Mouse (Mus musculus) hindbrain, postnatal 0 days (tissue): ENCODE results near the gene Ptpn6. TPM values are rescaled to one million over a fixed set of nuclear protein-coding genes. Genes with fewer than 3 reads are reported as not detected.

Source experiments
- ATAC-seq: fragments of 200-750 bp; cut with Nextera tagmentation; 2 replicates; pipeline ENCODE4 v1.8.0; 2017; ENCODE audit warnings: mild to moderate bottlenecking, moderate TSS enrichment, moderate library complexity
- DNase-seq: peaks from one replicate; pipeline ENCODE4 v3.0.0-alpha.2; 2015; ENCODE audit warnings: low spot score
- H3K27ac ChIP-seq: fragments of 300-500 bp; sonication (generic); 2 replicates; pipeline ENCODE4 v1.5.1; 2014; ENCODE audit warnings: mild to moderate bottlenecking
- H3K27me3 ChIP-seq: fragments of 300-500 bp; sonication (generic); 2 replicates; pipeline ENCODE4 v1.6.1; 2014; ENCODE audit warnings: low read length, mixed read lengths; ENCODE audit not compliant: insufficient read depth
- H3K36me3 ChIP-seq: fragments of 300-500 bp; sonication (generic); 2 replicates; pipeline ENCODE4 v1.6.1; 2014; ENCODE audit warnings: low read length, mixed read lengths; ENCODE audit not compliant: insufficient read depth
- H3K4me1 ChIP-seq: fragments of 300-500 bp; sonication (generic); 2 replicates; pipeline ENCODE4 v1.6.1; 2014; ENCODE audit warnings: antibody characterized with exemption, low read length, mixed read lengths; ENCODE audit not compliant: insufficient read depth
- H3K4me2 ChIP-seq: fragments of 300-500 bp; sonication (generic); 2 replicates; pipeline ENCODE4 v1.6.1; 2014; ENCODE audit warnings: low read depth, mild to moderate bottlenecking, low read length, moderate library complexity, mixed read lengths
- H3K4me3 ChIP-seq: fragments of 300-500 bp; sonication (generic); 2 replicates; pipeline ENCODE4 v1.5.1; 2014; ENCODE audit warnings: low read length
- H3K9ac ChIP-seq: fragments of 300-500 bp; sonication (generic); replicated peaks from 2 replicates; pipeline ENCODE4 v1.6.1; 2014; ENCODE audit warnings: mild to moderate bottlenecking, low read length, moderate library complexity, mixed read lengths
- H3K9me3 ChIP-seq: fragments of 300-500 bp; sonication (generic); 2 replicates; pipeline ENCODE4 v1.6.1; 2016; ENCODE audit warnings: low read length, mixed read lengths
- CTCF ChIP-seq: IDR thresholded peaks from 2 replicates; pipeline ENCODE4 v1.5.1; 2016; ENCODE audit warnings: antibody characterized with exemption, control low read depth, low read depth
- WGBS: fragments of 180-500 bp; shearing (Covaris S2); extraction: QIAGEN DNeasy Blood & Tissue Kit; methylation state at CpG from one replicate; pipeline ENCODE4 v1.1.7; 2014; 5-methylcytosine and 5-hydroxymethylcytosine counted together
- polyA plus RNA-seq: library from polyadenylated mRNA; unstranded; fragments of >200 nt; fragmentation: Nextera tagmentation; extraction: Ambion mirVana; gene quantifications from 2 replicates; pipeline ENCODE4 v1.2.1, GENCODE M21; 2015
- total RNA-seq: library from RNA; depleted of rRNA; stranded (reverse); fragments of >200 nt; gene quantifications from 2 replicates; pipeline ENCODE4 v1.2.3, GENCODE M21; 2014

Gene Ptpn6
- total and polyA plus RNA-seq, 2 experiments from 2014 or later: 3.8 to 4.3 TPM

DNA sequence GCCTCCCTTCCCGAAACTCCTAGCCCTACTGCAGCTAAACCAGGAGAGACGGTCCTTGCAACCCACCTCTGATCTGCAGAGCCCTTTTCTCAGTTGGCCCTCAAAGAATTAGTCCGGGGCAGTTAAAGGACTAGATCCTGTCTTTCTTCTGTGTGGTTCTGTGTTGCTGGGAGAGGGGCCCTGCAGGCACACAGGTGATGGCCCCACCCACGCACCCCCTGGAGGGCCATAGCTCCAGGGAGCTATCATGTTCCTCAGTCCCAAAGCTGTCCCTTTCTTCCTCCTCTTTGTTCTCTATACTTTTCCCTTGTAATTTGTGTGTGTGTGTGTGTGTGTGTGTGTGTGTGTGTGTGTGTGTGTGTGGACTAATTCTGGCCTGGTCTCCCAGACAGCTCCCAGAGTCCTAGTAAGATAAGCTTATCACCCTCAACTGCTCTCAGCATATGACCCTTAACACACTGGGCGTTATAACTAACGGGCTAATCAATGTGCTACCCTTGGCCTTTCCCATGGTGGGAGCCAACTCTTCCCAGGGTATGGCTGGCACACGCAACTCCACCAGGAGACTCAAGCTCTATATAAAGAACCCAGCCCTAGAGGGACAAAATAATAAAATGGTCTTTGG, 19.0 kb downstream of the Ptpn6 start:
- TF ChIP-seq CTCF: no peak
- no peak for DNase-seq
- H3K9ac ChIP-seq: no peak overlapping the region
- H3K27me3 ChIP-seq: no peaks in the 10 kb centered on the region
- no peak overlapping the region for H3K4me2 ChIP-seq
- H3K9me3 ChIP-seq: no peaks in the 10 kb centered on the region
- no peak for ATAC-seq
- WGBS: 77% methylated on average over 7 of the region's 7 CpGs
- H3K4me1 ChIP-seq: no peaks in the 10 kb centered on the region
- no peak overlapping the region for H3K27ac ChIP-seq
- H3K4me3 ChIP-seq: no peak overlapping the region
- H3K36me3 ChIP-seq: peaks cover 27% of the 10 kb centered on the region; the same call in 1 of the 2 replicates

DNA sequence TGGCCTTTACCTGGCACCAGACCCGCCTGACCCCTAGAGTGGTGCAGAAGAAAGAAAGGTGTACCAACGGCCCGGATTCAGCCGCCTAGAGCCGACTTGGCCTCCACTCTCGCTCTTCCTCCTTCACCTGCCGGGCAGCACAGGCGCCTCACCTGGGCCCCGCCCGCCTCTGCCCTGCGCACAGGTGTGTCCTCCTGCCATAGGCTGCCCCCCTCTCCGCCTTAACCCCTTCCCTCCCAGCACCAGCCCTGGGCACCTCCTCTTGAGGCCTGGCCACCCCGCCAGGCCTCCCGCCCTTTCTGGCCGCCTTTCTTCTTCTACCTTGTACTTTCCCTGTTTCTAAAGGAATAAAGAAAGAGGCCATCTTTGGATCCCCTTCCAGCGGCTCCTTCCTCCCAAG, 19.8 kb downstream of the Ptpn6 start:
- H3K4me1 ChIP-seq: peaks cover 2% of the 10 kb centered on the region; the same call in 1 of the 2 replicates
- H3K36me3 ChIP-seq: peaks cover 27% of the 10 kb centered on the region; the same call in 1 of the 2 replicates
- TF ChIP-seq CTCF: no peak
- H3K4me3 ChIP-seq: no peak overlapping the region
- ATAC-seq: no peak
- H3K27me3 ChIP-seq: no peaks in the 10 kb centered on the region
- H3K9ac ChIP-seq: no peak overlapping the region
- no peak overlapping the region for H3K4me2 ChIP-seq
- DNase-seq: no peak
- H3K9me3 ChIP-seq: no peaks in the 10 kb centered on the region
- WGBS: 64% methylated on average over 16 of the region's 16 CpGs
- H3K27ac ChIP-seq: no peak overlapping the region

DNA sequence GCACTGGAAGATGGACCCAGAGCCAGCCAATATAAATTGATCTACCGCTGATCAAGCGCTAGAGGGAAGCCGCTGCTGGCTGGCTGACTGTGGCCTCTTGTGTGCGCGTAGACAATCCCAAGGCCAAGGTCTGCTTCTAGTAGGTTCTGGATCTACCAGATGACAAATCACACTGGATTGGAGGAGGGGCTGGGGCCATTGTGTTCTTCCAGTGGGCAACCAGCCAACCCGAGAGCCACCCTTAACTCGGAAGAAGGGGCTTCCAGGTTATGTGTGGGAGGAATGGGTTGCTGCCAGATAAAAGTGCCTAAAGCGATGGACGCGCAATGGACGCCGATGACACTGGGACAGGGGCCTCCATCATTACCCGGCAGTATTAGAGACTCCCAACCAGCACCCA, 20.5 kb downstream of the Ptpn6 start:
- peaks cover 27% of the 10 kb centered on the region; the same call in 1 of the 2 replicates for H3K36me3 ChIP-seq
- H3K27ac ChIP-seq: no peak overlapping the region
- ATAC-seq (no peak), DNase-seq (no peak)
- no peak overlapping the region for H3K4me2 ChIP-seq
- no peak for TF ChIP-seq CTCF
- H3K9ac ChIP-seq: no peak overlapping the region
- no peaks in the 10 kb centered on the region for H3K9me3 ChIP-seq
- no peaks in the 10 kb centered on the region for H3K27me3 ChIP-seq
- WGBS: 84% methylated on average over 13 of the region's 13 CpGs
- H3K4me1 ChIP-seq: peaks cover 9% of the 10 kb centered on the region
- no peak overlapping the region for H3K4me3 ChIP-seq

DNA sequence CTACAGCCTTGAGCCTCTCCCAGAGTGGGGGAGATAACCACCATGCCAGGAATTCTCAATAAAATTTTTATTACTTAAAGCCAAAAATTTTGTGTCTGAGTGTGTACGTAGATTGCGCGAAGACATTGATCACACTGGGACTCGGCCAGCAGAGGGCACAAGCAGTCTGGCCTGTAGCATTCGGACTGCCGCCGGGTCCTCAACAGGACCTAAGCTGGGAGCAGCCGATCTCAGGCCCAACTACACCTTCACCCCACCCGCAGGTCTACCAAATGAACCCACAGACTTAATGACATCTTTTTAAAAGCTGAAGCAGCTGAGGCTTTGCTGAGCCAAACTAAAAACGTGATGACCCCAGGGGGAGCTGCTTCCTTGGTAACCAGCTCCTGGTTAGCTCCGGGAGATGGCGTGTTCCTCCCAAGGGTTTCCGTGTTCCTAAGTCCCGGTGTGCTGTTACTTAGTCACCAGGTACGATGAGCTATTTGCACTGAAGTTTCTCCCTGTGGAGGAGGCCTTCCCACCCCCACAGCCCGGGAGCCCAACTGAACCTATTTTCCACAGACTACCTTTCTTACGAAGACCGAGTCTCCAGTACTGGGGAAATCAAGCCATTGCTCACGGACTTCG, 21.5 kb downstream of the Ptpn6 start:
- no peaks in the 10 kb centered on the region for H3K9me3 ChIP-seq
- DNase-seq: peak; percentile 73
- WGBS: 55% methylated on average over 20 of the region's 20 CpGs
- H3K4me2 ChIP-seq: no peak overlapping the region
- peaks cover 27% of the 10 kb centered on the region; the same call in 1 of the 2 replicates for H3K36me3 ChIP-seq
- no peaks in the 10 kb centered on the region for H3K27me3 ChIP-seq
- TF ChIP-seq CTCF: peak; percentile 74
- H3K27ac ChIP-seq: no peak overlapping the region
- no peak overlapping the region for H3K9ac ChIP-seq
- H3K4me3 ChIP-seq: no peak overlapping the region
- H3K4me1 ChIP-seq: peaks cover 10% of the 10 kb centered on the region
- no peak for ATAC-seq

DNA sequence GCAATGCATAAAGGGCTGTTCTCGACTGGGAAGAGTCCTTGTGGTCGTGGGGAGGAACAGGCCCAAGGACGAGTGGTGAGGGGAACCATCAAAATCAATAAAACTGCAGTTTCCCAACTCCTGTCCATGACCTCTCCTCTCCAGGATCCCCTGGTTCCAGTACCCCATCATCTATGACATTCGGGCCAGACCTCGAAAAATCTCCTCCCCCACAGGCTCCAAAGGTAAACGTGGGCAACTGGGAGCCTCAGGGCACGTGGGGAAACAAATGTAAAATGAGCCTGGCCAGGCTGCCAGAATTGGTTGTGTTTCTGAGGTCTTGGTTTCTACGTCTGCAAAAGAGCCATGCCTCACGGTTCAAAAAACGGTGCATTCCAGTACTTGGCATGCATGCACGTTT, 25.6 kb downstream of the Ptpn6 start:
- peaks cover 27% of the 10 kb centered on the region for H3K4me1 ChIP-seq
- peak overlapping the region; percentile 97 for H3K9ac ChIP-seq
- ATAC-seq: no peak
- peak overlapping the region; percentile 99 for H3K4me3 ChIP-seq
- WGBS: 23% methylated on average over 11 of the region's 11 CpGs
- no peak; the same call in 1 of the 2 replicates for TF ChIP-seq CTCF
- H3K4me2 ChIP-seq: peak overlapping the region; percentile 93
- H3K27ac ChIP-seq: peak overlapping the region; percentile 89
- H3K27me3 ChIP-seq: no peaks in the 10 kb centered on the region
- H3K9me3 ChIP-seq: no peaks in the 10 kb centered on the region
- H3K36me3 ChIP-seq: peaks cover 27% of the 10 kb centered on the region; the same call in 1 of the 2 replicates
- DNase-seq: no peak

DNA sequence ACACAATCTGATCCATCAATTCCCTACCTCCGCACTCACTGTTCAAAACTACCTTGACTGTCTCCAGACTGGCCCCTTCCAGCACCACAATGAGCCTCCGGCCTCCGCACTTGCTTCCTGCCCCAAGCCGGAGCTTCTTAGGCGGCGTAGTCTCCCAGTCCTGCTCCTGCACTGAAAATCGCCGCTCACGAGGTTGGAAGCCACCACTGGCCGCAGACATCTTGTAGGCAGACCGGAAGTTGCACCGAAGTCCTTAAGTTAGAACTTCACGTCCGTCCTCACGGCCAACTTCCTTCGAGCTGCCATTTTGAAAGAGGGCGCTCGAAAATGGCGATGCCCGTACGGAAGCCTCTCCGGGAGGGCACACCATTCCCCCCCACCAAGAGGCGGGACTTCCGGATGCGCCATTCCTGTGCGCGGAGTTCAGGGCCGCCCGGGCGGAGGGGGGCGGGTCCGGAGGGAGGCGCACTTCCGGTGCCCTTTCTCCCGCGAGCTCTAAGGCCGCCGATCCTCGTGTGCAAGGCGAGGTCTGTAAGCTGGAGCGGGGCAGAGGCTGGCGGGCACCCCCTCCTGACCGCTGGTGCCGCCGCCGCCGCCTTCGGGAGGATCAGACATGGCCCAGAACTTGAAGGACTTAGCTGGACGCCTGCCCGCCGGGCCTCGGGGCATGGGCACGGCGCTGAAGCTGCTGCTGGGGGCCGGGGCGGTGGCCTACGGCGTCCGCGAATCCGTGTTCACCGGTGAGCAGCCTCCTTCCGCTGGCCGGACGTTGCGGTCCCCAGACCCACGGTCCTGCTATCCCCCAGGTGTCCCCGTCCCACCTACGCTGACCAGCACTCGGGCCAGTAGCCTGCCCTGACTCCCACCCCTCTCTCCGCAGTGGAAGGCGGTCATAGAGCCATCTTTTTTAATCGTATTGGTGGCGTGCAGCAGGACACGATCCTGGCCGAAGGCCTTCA, 26.4 kb downstream of the Ptpn6 start, which contains the start of the genes Emg1 and Phb2:
TSS of gene Emg1 (minus strand) at position 355 of the 959 bp plus-strand sequence.
TSS of gene Phb2 (plus strand) at position 513 of the 959 bp plus-strand sequence.
- Histone ChIP-seq H3K4me2 (peak within 1 kb of the TSS; percentile 93), H3K4me1 (peaks cover 27% of the 10 kb centered on the region), H3K36me3 (peaks cover 25% of the 10 kb centered on the region; the same call in 1 of the 2 replicates), H3K27ac (peak within 1 kb of the TSS; percentile 89), H3K27me3 (no peaks in the 10 kb centered on the region), H3K4me3 (peak within 1 kb of the TSS; percentile 99), H3K9me3 (no peaks in the 10 kb centered on the region), H3K9ac (peak within 1 kb of the TSS; percentile 97)
- TF ChIP-seq CTCF: peak; percentile 20; the same call in 1 of the 2 replicates
- peak; percentile 99 for DNase-seq
- WGBS: 2% methylated on average over 72 of the region's 76 CpGs
- ATAC-seq: peak; percentile 98
